Mouse (Mus musculus): Measurements from ENCODE around the gene Psmb2.

The Psmb2 gene

DNA sequence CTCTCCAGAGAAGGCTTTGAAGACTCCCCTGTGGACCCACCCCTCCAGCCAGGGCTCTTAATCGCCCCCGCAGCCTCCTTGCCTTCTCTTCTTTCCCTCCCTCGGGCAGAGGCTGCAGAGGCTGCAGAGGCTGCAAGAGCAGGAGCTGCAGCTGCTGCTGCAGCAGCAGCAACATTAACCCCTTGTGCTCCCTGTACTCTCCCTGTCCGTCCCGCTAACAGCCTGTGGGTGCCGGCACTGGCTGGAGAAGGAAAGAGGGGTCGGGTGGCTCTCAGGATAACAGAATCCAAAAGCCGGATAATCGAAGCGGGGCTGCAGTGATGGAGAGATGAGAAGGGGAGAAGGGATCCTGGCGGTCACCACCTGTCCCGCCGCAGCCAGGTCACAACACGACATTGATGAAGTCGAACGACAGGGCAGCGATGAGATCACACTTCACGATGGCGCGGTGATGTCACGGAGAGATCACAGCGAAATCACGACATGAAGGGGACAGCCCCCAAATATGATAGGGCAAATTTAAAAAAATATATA lies 75.2 kb downstream of the Psmb2 start:
- DNase-seq (ENCODE audit: low read depth, low spot score): peak; percentile 70

DNA sequence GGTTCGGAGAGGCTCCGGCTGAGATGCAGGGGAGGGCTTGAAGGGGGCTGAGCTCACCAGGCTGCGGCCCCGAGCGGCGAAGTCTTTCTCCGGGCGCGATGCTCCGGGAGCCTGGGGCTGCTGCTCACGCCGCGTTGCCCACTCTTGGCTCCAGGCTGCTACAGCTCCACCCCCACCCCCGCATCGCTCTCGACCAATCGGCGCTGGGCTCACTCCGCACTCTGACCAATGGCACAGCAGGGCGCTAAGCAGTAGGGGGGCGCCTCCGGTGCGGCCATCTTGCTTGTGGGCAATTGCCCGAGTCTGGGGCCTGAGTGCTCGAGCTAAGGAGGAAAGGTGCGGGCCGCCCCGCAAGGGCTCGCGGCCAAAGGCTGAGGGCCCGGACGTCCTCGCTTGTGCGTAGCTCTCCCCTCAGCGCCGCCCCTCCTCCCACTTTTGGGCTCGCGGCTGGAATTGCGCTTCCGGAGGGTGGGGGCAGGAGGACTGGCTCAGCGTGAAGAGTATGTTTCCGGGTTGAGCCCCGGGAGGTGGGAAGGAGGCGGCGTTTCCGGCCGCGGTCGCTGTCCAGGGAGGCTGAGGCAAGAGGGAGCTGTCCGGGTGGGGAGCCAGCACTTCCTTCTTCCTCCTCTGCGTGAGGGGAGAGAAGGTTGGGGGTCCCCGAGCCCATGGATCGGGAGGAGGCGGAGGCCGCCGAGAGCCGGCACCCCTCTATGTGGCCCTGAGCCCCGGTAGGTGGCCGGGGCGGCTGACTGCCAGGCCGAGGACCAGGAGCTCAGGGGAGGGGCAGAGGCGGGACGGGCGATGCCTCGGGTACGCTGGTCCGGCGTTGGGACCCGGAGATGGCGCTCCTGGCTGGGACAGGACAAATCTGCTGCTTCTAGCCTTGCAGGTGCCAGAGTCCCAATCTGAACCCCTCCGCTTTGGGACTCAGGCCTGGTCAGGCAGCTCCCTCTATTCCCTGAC lies 76.1 kb downstream of the Psmb2 start, which contains the start of the genes Ncdn and AU040320:
Gene Ncdn, minus strand, starts transcription at position 171 of the 963 bp plus-strand sequence.
Gene AU040320, plus strand, starts transcription at position 277 of the 963 bp plus-strand sequence.
- peak; percentile 99 for DNase-seq (ENCODE audit: low read depth, low spot score)

DNA sequence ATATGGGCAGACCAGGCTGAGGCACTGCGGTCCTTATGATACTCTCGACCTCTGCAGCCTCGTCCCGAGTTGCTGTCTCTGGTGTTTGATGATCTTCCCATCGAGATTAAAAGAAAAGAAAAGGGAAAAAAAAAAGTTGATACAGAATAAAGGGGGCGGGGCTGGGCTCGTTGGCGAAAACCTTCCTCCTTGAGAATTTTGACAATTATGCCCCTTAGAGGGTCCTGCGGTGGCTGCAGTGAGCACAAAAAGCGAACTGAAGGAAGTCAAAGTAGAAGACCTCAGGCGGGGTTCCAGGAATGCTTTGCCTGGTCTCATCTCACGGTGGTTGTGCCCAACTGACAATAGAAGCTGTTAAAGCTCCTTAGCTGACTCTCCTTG lies 76.8 kb downstream of the Psmb2 start:
- DNase-seq (ENCODE audit: low read depth, low spot score): no peak

DNA sequence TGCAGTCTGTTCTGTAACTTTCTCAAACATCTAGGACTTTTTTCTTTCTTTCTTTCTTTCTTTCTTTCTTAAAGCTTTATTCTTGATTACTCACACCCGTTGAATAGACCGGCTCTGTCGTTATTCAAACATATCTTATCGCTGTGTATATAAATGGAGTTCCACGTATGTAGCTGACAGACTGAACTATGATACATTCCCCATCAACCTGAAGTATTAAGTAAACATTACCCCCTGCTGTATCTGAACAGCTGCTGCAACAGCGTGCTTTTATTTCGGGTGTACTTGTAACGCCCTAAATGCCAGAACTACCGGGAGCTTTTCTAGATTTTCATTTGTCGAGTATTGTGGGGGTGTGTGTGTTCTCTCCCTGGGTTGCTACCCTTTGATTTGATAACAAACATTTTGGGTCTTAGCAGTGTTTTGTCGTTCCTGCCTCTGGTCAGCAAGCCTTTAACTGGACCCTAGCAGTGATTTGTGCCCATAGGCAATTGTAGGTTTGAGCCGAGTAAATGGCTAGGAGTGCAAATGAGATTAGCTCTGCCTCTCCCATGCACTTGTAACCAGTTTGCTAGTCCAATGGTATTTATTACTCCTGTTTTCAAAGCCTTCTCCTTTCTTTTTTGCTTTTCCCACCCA lies 77.4 kb downstream of the Psmb2 start:
- no peak for DNase-seq (ENCODE audit: low read depth, low spot score)

DNA sequence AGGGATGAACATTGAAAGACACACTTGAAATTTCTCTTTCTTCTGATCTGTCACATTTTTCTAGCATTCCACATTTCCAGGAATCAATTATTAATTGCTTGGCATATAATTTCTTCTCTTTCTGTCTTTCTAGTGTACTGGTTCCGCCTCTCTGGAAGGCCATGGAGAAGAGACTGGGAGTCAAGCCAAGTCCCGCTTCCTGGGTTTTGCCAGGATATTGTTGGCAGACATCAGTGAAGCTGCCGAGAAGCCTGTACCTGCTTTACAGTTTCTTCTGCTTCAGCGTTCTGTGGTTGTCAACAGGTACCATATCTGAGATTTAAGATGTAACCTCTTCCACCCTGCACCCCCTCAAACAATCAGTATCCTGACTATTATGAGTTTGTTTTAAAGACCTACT lies 79.3 kb downstream of the Psmb2 start:
- DNase-seq (ENCODE audit: low read depth, low spot score): peak; percentile 95

DNA sequence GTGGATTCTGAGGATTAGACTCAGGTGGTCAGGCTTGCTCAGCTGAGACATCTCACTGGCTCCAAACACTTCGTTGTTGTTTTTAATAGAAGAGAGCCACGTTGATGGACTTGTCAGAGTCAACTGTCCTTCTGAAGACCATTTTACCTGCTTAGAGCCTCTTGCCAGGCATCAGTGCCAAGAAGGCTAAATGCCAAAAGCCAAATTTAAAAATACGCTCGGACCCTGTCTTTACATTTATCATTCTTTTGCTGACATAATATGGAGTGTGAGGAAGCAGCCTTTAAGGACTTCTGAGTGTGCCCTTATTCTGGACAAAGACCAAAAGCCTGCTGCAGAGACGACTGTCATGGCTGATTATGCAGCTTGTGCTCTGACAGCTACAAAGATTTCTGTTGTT lies 80.9 kb downstream of the Psmb2 start:
- no peak for DNase-seq (ENCODE audit: low read depth, low spot score)
